Mouse (Mus musculus): ENCODE measurements around the gene Gm13420. TPM values are rescaled to one million over a fixed set of nuclear protein-coding genes. Genes with fewer than 3 reads are reported as not detected.
"Not testable (repeated sequence)": the region's sequence is repeated elsewhere in the genome, so short reads cannot be mapped to it uniquely, and the experiment has no call there.

The Gm13420 gene
- polyA plus RNA-seq, 1 experiment from 2014 or later, result not detected

DNA sequence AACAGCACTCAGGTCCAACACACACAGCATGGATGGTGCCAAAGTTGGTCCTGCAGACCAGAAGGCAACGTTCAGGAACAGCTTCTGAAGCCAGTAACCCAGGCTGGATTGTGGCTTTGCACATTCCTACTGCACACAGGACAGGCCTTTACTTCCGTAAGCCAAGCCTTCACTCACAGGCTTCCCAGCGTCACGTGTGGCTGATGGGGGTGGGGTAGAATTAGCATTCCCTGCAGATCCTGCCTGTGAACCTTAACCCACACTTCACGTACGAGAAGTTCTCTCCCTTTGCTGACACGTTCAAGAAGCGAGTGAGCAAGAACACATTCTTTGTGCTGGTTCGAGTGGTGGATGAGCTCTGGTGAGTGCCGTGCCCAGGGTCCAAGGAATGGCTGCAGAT is 18.9 kb downstream of the Gm13420 start:
- no peaks in the 10 kb centered on the region for H3K4me1 ChIP-seq
- H3K27me3 ChIP-seq (ENCODE audit: poor library complexity, severe bottlenecking), result no peaks in the 10 kb centered on the region
- no peaks in the 10 kb centered on the region for H3K9me3 ChIP-seq
- H3K27ac ChIP-seq, result no peak overlapping the region
- no peak for DNase-seq (ENCODE audit: extremely low spot score, low spot score)
- H3K4me3 ChIP-seq, result no peak overlapping the region
- H3K36me3 ChIP-seq (replicated peaks), result peaks cover 98% of the 10 kb centered on the region
- WGBS, result 93% methylated on average over 10 of the region's 10 CpGs

DNA sequence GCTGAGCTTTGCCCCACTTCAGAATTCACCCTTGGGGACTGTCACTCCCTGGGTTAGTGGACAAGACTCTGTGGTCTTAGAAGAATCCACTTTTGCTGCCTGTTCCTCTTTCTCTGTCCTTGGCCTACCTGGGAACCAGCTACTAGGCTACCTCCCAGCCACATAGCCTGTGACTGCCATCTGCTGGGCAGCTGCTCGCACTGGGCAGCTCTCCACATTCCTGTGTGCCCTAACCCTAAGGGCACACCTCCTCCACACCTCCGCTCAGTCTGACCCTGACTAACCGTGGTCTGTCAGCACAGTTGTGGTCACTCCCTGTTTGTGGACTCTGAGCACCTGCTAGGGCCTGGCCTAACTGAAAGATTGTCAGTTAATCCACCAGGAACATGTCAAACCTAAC is 19.9 kb downstream of the Gm13420 start:
- no peak for DNase-seq (ENCODE audit: extremely low spot score, low spot score)
- no peak overlapping the region for H3K27ac ChIP-seq
- H3K4me1 ChIP-seq, result no peaks in the 10 kb centered on the region
- H3K9me3 ChIP-seq, result no peaks in the 10 kb centered on the region
- no peaks in the 10 kb centered on the region for H3K27me3 ChIP-seq (ENCODE audit: poor library complexity, severe bottlenecking)
- H3K4me3 ChIP-seq, result no peak overlapping the region
- peaks cover 97% of the 10 kb centered on the region for H3K36me3 ChIP-seq (replicated peaks)
- 77% methylated on average over 3 of the region's 3 CpGs for WGBS

DNA sequence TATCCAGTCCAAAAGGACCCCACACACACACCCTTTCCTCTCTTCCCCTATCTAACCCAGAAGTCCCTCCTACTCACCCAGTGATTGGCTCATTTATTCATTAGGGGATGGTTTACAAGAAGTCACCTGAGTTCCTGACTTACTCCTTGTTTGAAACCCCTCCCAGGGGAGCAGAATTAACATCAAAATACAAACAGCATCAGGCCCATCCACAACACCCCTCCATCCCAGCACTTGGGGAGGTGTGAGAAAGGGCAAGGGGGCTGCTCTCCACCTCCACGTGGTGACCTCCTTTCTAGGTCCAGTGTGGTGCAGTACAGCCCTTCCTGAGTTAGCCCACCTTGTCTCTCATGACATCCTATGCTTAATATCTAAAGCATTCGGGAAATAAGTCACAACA is 22.0 kb downstream of the Gm13420 start:
- H3K9me3 ChIP-seq, result no peaks in the 10 kb centered on the region
- 59% methylated on average over 2 of the region's 2 CpGs for WGBS
- no peaks in the 10 kb centered on the region for H3K27me3 ChIP-seq (ENCODE audit: poor library complexity, severe bottlenecking)
- H3K36me3 ChIP-seq (replicated peaks), result peaks cover 97% of the 10 kb centered on the region
- no peaks in the 10 kb centered on the region for H3K4me1 ChIP-seq
- no peak overlapping the region for H3K27ac ChIP-seq
- no peak overlapping the region for H3K4me3 ChIP-seq
- no peak for DNase-seq (ENCODE audit: extremely low spot score, low spot score)

DNA sequence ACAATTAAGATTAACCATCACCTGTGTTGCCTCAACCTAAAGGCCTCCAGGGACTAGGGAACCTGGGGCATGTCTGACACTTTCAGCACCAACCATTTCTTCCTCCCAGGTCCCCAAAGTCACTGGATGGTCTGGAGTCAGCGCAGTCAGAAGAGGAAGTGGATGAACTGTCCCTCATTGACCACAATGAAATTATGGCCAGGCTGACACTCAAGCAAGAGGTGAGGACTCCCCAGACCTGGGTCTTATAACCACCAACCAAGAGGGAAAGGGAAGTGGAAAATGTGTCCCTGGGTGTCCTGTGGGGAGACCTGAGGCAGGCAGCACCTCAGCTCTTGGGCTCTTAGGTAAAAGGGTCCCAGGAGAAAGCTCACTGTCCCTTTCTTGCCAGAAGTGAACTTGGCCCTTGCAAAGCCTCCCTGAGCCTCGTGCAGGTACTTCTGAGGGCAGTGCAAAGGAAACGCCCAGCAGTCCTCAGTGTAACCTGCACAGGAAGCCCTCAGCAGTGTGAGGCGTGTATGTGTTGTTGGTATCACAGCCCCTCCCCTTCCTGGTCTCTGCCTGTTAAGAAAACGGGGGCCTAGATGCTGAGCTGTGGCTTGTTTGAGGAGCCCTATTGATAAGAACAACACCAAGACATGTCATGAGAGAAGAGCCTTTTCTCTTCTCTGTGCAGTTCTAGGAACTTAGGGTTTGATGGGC is 26.7 kb downstream of the Gm13420 start:
- H3K36me3 ChIP-seq (replicated peaks), result peaks cover 97% of the 10 kb centered on the region
- WGBS, result 90% methylated on average over 5 of the region's 5 CpGs

DNA sequence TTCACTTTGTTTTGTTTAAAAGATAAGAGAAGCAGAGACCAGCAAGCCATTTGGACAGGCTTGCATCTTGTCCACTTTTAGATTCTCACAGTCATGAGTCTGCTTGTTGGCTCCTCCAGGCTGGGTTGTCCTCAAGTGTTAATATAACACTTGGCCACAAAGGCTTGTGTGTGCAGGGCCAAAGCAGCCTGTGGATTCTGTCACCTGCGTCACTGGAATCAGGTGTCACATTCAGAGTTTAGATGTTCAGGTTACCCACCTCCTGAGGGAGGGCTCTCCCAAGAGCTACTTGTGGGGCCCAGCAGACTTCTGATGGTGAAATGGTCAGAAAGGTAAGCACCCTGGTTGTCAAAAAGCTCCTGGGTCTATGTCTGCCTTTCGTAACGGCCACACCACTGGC is 28.4 kb downstream of the Gm13420 start:
- 89% methylated on average over 3 of the region's 3 CpGs for WGBS
- Histone ChIP-seq H3K36me3 (replicated peaks) (peaks cover 97% of the 10 kb centered on the region), H3K27me3 (ENCODE audit: poor library complexity, severe bottlenecking) (no peaks in the 10 kb centered on the region), H3K9me3 (no peaks in the 10 kb centered on the region), H3K4me1 (no peaks in the 10 kb centered on the region), H3K4me3 (no peak overlapping the region), H3K27ac (no peak overlapping the region)
- DNase-seq (ENCODE audit: extremely low spot score, low spot score), result no peak

More for the DNA sequence above, 26.7 kb downstream of the Gm13420 start:
- H3K27ac ChIP-seq, result no peak overlapping the region
- DNase-seq (ENCODE audit: extremely low spot score, low spot score), result no peak
- no peak overlapping the region for H3K4me3 ChIP-seq
- no peaks in the 10 kb centered on the region for H3K4me1 ChIP-seq
- no peaks in the 10 kb centered on the region for H3K27me3 ChIP-seq (ENCODE audit: poor library complexity, severe bottlenecking)
- H3K9me3 ChIP-seq, result no peaks in the 10 kb centered on the region

DNA sequence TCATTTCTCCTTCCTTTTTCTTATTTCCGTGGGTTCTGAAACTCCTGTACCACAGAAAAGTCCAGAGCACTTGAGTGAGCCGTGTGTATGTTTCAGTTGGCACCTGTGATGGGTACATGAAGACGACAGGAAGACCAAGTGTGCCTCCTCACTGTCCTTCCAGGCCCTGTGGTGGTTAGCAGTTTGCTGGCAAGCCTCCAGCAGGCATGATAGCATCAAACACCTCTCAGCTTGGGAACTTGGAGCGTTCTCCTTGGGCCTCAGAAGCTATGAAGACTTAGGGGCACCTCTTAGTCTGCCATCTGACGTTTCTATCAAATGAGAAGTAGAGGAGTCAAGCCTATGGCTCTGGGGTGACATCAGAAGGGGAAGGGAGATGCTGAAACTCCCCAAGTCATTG is 32.9 kb downstream of the Gm13420 start:
- WGBS, result 91% methylated on average over 5 of the region's 5 CpGs
- Histone ChIP-seq H3K9me3 (no peaks in the 10 kb centered on the region), H3K27me3 (ENCODE audit: poor library complexity, severe bottlenecking) (no peaks in the 10 kb centered on the region), H3K36me3 (replicated peaks) (peaks cover 95% of the 10 kb centered on the region), H3K4me3 (no peak overlapping the region), H3K27ac (no peak overlapping the region), H3K4me1 (peaks cover 20% of the 10 kb centered on the region)
- DNase-seq (ENCODE audit: extremely low spot score, low spot score), result no peak

DNA sequence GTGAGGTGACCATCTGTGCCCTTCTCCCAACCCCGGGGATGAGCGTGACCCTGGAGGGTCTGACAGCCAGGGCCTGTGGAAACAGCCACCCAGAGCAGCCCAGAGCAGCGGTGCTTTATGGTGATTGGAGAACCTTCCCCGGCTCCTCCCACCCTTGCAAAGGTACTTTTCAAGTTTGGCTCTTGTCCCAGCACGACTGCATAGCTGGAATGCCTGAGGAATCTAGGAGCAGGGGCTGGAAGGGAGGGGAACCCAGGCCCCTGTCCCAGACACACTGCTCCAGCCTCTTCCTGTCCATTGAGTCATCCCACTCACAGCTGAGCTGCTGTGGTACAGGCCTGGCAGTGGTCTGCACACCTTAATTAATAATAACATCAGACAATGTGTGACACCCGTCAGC is 34.8 kb downstream of the Gm13420 start:
- Histone ChIP-seq H3K27ac (peak overlapping the region; percentile 63), H3K27me3 (ENCODE audit: poor library complexity, severe bottlenecking) (no peaks in the 10 kb centered on the region), H3K4me3 (no peak overlapping the region), H3K36me3 (replicated peaks) (peaks cover 95% of the 10 kb centered on the region), H3K9me3 (no peaks in the 10 kb centered on the region), H3K4me1 (peaks cover 20% of the 10 kb centered on the region)
- DNase-seq (ENCODE audit: extremely low spot score, low spot score), result peak; percentile 51
- whole genome bisulfite sequencing, result 20% methylated on average over 6 of the region's 6 CpGs

DNA sequence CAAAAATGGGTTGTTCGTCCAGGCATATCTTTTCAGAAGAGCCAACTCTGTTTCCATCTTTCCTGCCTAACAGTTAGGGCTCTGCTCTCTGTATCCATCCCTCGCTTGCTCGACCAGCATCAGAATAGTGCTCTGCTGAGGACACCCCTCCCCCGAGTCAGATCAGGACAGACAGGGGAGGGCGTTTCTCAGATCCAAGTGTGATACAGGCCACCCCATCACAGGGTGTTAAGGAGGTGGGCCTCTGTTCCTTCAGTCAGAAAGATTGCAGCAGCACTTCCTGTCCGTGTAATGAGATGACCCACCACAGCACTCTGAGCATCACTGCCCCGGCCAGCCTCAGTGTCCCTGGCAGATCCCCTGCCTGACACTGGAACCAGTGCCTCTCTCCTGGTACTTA is 35.3 kb downstream of the Gm13420 start:
- H3K27ac ChIP-seq, result peak overlapping the region; percentile 63
- no peaks in the 10 kb centered on the region for H3K9me3 ChIP-seq
- H3K27me3 ChIP-seq (ENCODE audit: poor library complexity, severe bottlenecking), result no peaks in the 10 kb centered on the region
- H3K4me3 ChIP-seq, result no peak overlapping the region
- peaks cover 20% of the 10 kb centered on the region for H3K4me1 ChIP-seq
- no peak for DNase-seq (ENCODE audit: extremely low spot score, low spot score)
- WGBS, result 42% methylated on average over 7 of the region's 7 CpGs
- peaks cover 95% of the 10 kb centered on the region for H3K36me3 ChIP-seq (replicated peaks)

DNA sequence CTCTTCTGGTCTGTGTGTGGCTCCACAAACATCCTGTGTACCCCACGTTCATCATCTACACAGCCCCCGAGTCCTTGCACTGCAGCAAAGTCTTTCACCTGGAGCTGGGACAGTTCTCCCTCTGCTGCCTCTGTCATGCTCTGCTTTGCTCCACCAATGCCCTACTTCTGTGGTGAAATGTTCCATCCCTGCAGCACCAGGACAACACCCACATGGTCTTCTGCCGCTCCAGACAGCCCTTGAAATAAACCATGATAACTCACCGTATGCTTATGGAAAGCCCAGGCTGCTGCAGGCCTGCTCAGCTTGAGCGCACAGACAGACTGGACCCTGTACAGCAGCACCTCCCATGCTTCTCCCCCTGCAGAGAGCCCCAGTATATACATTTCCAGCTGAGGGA is 37.4 kb downstream of the Gm13420 start:
- H3K27me3 ChIP-seq (ENCODE audit: poor library complexity, severe bottlenecking), result no peaks in the 10 kb centered on the region

DNA sequence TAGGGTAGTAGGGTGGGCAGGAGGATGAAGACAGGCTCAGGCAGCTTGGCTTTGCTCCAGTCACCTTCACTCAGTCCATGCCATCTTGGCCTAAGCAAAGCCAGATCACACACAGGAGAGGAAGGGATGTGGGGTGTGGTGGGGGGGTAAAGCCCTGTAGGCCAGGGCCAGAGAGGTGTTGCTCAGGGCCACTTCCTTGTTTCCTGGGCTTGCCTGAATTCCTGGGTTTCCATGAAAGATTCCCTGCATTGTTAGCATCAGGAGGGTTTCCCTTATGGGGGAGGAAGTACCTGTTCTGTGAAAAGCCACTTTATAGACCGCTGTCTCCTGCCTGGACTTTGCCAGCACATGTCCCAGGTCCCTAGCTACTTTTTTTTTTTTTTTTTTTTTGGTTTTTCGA is 38.0 kb downstream of the Gm13420 start:
- H3K36me3 ChIP-seq (replicated peaks), result peaks cover 88% of the 10 kb centered on the region
- no peak for DNase-seq (ENCODE audit: extremely low spot score, low spot score)
- no peaks in the 10 kb centered on the region for H3K9me3 ChIP-seq
- no peak overlapping the region for H3K27ac ChIP-seq
- 78% methylated on average over 2 of the region's 2 CpGs for WGBS
- H3K4me3 ChIP-seq, result no peak overlapping the region
- no peaks in the 10 kb centered on the region for H3K27me3 ChIP-seq (ENCODE audit: poor library complexity, severe bottlenecking)
- H3K4me1 ChIP-seq, result peaks cover 20% of the 10 kb centered on the region

More for the DNA sequence above, 37.4 kb downstream of the Gm13420 start:
- whole genome bisulfite sequencing, result 95% methylated on average over 5 of the region's 5 CpGs
- no peak for DNase-seq (ENCODE audit: extremely low spot score, low spot score)
- Histone ChIP-seq H3K27ac (no peak overlapping the region), H3K9me3 (no peaks in the 10 kb centered on the region), H3K36me3 (replicated peaks) (peaks cover 90% of the 10 kb centered on the region), H3K4me3 (no peak overlapping the region), H3K4me1 (peaks cover 20% of the 10 kb centered on the region)

DNA sequence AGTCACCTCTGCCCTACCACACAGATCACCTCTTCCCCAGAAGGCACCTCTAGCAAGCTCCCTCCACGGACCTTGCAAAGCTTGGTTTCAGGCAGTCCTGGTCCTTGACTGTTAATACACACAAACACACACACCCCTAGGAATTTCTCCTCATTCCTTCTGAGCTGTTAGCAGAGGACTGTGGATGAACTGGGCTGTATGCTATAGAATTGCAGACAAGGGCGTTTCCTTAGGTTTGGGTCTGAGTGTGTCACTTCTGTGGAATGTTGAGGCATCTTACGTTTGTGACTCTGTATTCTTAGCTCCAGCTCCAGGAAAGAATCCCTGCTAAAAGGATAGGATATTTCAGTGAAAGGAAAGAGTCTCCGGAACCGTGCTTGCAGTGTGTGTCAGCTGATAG is 39.6 kb downstream of the Gm13420 start:
- H3K27ac ChIP-seq, result no peak overlapping the region

DNA sequence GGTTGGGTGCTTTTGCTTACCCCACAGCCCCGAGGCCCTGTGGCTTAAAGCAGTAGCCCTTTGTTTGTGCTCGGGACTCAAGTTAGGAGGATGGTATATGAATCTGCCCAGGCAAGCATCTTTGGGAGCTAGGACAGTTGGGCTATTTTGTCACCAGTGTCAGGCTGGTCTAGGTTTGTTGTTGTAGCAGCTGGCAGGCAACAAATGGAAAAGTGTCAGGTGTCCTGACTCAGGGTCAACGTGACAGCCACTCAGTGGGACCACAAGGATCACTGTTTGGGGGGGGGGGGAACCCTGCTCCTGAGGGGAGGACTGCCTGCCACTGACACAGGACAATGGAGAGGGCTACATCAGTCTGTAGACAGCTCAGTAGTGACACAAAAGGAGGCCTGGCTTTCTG is 40.4 kb downstream of the Gm13420 start:
- no peak overlapping the region for H3K27ac ChIP-seq
- H3K9me3 ChIP-seq, result no peaks in the 10 kb centered on the region
- peaks cover 10% of the 10 kb centered on the region for H3K4me1 ChIP-seq
- DNase-seq (ENCODE audit: extremely low spot score, low spot score), result no peak
- 84% methylated on average over 3 of the region's 3 CpGs for WGBS
- H3K4me3 ChIP-seq, result no peak overlapping the region
- no peaks in the 10 kb centered on the region for H3K27me3 ChIP-seq (ENCODE audit: poor library complexity, severe bottlenecking)
- peaks cover 89% of the 10 kb centered on the region for H3K36me3 ChIP-seq (replicated peaks)

More for the DNA sequence above, 39.6 kb downstream of the Gm13420 start:
- 89% methylated on average over 5 of the region's 5 CpGs for WGBS
- Histone ChIP-seq H3K36me3 (replicated peaks) (peaks cover 89% of the 10 kb centered on the region), H3K9me3 (no peaks in the 10 kb centered on the region), H3K4me3 (no peak overlapping the region), H3K4me1 (peaks cover 18% of the 10 kb centered on the region), H3K27me3 (ENCODE audit: poor library complexity, severe bottlenecking) (no peaks in the 10 kb centered on the region)
- DNase-seq (ENCODE audit: extremely low spot score, low spot score), result no peak

DNA sequence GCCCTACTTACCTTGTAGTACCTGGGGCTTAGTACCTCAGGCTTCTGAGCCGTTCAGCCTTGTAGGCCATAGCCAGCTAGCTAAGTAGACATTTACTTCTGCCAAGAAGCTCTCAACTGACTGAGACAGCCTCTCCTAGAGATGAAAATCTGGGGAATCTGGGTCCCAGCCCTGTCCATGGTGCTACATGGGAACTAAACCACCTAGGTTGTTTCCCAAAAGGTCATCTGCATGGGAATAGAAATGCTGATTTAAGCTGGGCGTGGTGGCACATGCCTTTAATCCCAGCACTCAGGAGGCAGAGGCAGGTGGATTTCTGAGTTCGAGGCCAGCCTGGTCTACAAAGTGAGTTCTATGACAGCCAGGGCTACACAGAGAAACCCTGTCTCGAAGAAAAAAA is 43.3 kb downstream of the Gm13420 start:
- not testable (repeated sequence) for H3K27me3 ChIP-seq (ENCODE audit: poor library complexity, severe bottlenecking); DNase-seq (ENCODE audit: extremely low spot score, low spot score); H3K9me3 ChIP-seq; H3K4me1 ChIP-seq; H3K4me3 ChIP-seq; H3K27ac ChIP-seq
- peaks cover 93% of the 10 kb centered on the region for H3K36me3 ChIP-seq (replicated peaks)
- 91% methylated on average over 4 of the region's 4 CpGs for WGBS

DNA sequence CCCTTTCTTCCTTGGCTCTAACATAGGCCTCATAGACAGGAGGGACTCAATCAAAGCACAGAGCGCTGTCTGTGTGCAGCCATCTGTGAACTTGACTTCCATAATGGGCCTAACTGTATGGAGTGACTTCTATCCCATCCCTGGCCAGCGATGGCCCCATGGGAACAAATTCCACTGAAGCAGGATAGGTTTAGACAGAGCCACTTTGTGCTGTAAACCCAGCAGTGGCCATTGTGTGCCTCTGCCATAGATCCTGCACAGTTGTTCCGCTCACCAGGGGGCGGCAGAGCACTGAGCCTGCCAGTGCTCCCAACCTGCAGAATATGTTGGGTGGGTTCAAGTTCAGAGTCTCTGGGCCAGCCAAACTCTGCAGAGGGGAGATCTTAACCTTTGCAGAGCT is 43.8 kb downstream of the Gm13420 start:
- WGBS, result 86% methylated on average over 4 of the region's 4 CpGs
- no peaks in the 10 kb centered on the region for H3K27me3 ChIP-seq (ENCODE audit: poor library complexity, severe bottlenecking)
- peaks cover 93% of the 10 kb centered on the region for H3K36me3 ChIP-seq (replicated peaks)
- no peak for DNase-seq (ENCODE audit: extremely low spot score, low spot score)
- H3K4me3 ChIP-seq, result no peak overlapping the region
- H3K27ac ChIP-seq, result no peak overlapping the region
- H3K4me1 ChIP-seq, result no peaks in the 10 kb centered on the region
- H3K9me3 ChIP-seq, result no peaks in the 10 kb centered on the region

Data from forebrain, embryonic 10.5 days (tissue).